25 mouse cellular contexts compared by ENCODE assay signal in the genomic region with DNA sequence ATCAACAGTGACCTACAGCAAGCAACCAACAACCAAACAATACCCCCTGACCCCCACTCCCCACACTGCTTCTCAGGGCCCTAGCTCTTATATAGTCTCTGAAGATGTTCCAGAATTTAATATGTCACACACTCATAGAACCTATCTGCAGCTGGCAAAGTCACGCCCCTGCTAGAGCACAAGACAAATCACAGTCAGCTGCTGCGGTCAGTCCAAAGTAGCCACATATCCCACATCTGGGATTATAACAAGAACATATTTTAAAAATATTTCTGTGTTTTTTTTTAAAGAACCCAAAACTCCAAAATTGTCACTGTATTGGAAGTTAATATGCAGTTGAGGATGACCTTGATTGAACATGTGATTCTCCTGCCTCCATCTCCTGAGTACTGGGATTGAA. TPM values are rescaled to one million over a fixed set of nuclear protein-coding genes. Genes with fewer than 3 reads are reported as not detected.
DNase-seq lines count a peak whose midpoint lies in the region; ATAC-seq and TF ChIP-seq lines count a peak whose summit lies in the region.
"Had no signal": no experiment of that assay in that cellular context is flagged by ENCODE, and none has a peak within 500 bp of the region (broad histone marks: within the 10 kb centered on the region; RNA-seq: fewer than 3 reads in every experiment).

No protein-coding gene starts in this region.

- no peak for TF ChIP-seq CTCF in small intestine, adult 2 months (IDR thresholded peaks at IDR 0.05; ENCODE audit: extremely low read depth, insufficient read length, insufficient replicate concordance, low read depth, low read length)

- no peak overlapping the region for H3K4me2 ChIP-seq in heart, embryonic 13.5 days
- H3K4me2 ChIP-seq in limb, embryonic 12.5 days, result no peak overlapping the region
- H3K4me2 ChIP-seq in embryonic facial prominence, embryonic 14.5 days (ENCODE audit: low read depth, low read length), result no peak overlapping the region
- no peak overlapping the region for H3K4me2 ChIP-seq in liver, embryonic 11.5 days
- H3K4me2 ChIP-seq: liver, embryonic 13.5 days; lung, embryonic 14.5 days had no signal

- peaks cover 41% of the 10 kb centered on the region for H3K4me1 ChIP-seq in heart, embryonic 13.5 days
- H3K4me1 ChIP-seq in limb, embryonic 12.5 days (replicated peaks), result peaks cover 6% of the 10 kb centered on the region; the same call in 1 of the 2 replicates
- peaks cover 2% of the 10 kb centered on the region; the same call in 1 of the 2 replicates for H3K4me1 ChIP-seq in limb, embryonic 10.5 days
- peaks cover 16% of the 10 kb centered on the region for H3K4me1 ChIP-seq in embryonic facial prominence, embryonic 14.5 days (ENCODE audit: control insufficient read depth, insufficient read depth, low read length)
- 0 out of 2 replicates have a peak, but pooled peaks cover 4% of the 10 kb centered on the region for H3K4me1 ChIP-seq in small intestine, adult 2 months (ENCODE audit: control insufficient read depth, insufficient read depth, insufficient read length, low read length)
- H3K4me1 ChIP-seq in liver, embryonic 11.5 days (replicated peaks; ENCODE audit: control insufficient read depth, insufficient read depth, low read length), result no peaks in the 10 kb centered on the region
- H3K4me1 ChIP-seq: liver, embryonic 13.5 days; midbrain, embryonic 10.5 days had no signal

- ATAC-seq in heart, embryonic 13.5 days (ENCODE audit: extremely low read depth, insufficient number of reproducible peaks, low FRiP score, low TSS enrichment), result no peak
- no peak for ATAC-seq in limb, embryonic 12.5 days (ENCODE audit: insufficient number of reproducible peaks, insufficient read depth, low FRiP score, low TSS enrichment, low read depth)
- no peak for ATAC-seq in embryonic facial prominence, embryonic 14.5 days (ENCODE audit: low read depth)
- ATAC-seq in erythroblast, adult 5-6 weeks (replicated peaks; ENCODE audit: low FRiP score, poor library complexity, severe bottlenecking), result no peak
- no peak for ATAC-seq in liver, embryonic 11.5 days (replicated peaks; ENCODE audit: low FRiP score)
- ATAC-seq: forebrain, embryonic 14.5 days; inflammation-experienced regulatory T-cells, adult 6 months had no signal

- no peak overlapping the region for H3K9ac ChIP-seq in heart, embryonic 13.5 days
- H3K9ac ChIP-seq in limb, embryonic 12.5 days (replicated peaks), result no peak overlapping the region
- no peak overlapping the region for H3K9ac ChIP-seq in embryonic facial prominence, embryonic 14.5 days (ENCODE audit: low read depth, low read length)
- no peak overlapping the region for H3K9ac ChIP-seq in liver, embryonic 11.5 days (ENCODE audit: low read depth, low read length)
- H3K9ac ChIP-seq: liver, embryonic 13.5 days; lung, embryonic 14.5 days had no signal

- no peaks in the 10 kb centered on the region for H3K9me3 ChIP-seq in heart, embryonic 13.5 days
- H3K9me3 ChIP-seq in limb, embryonic 12.5 days, result no peaks in the 10 kb centered on the region
- H3K9me3 ChIP-seq in limb, embryonic 10.5 days (replicated peaks), result no peaks in the 10 kb centered on the region
- H3K9me3 ChIP-seq in embryonic facial prominence, embryonic 14.5 days (ENCODE audit: control insufficient read depth, low read length), result no peaks in the 10 kb centered on the region
- H3K9me3 ChIP-seq in liver, embryonic 11.5 days (ENCODE audit: control insufficient read depth, low read length), result no peaks in the 10 kb centered on the region
- H3K9me3 ChIP-seq: liver, embryonic 13.5 days; midbrain, embryonic 10.5 days had no signal

- H3K27me3 ChIP-seq in heart, embryonic 13.5 days (replicated peaks), result no peaks in the 10 kb centered on the region
- H3K27me3 ChIP-seq in limb, embryonic 12.5 days, result no peaks in the 10 kb centered on the region
- H3K27me3 ChIP-seq in limb, embryonic 10.5 days (ENCODE audit: low read depth, poor library complexity, severe bottlenecking), result no peaks in the 10 kb centered on the region
- no peaks in the 10 kb centered on the region for H3K27me3 ChIP-seq in embryonic facial prominence, embryonic 14.5 days (replicated peaks; ENCODE audit: control insufficient read depth, insufficient read depth, low read length)
- H3K27me3 ChIP-seq in small intestine, adult 2 months (ENCODE audit: control insufficient read depth, insufficient read depth, low read length), result no peaks in the 10 kb centered on the region
- no peaks in the 10 kb centered on the region for H3K27me3 ChIP-seq in liver, embryonic 11.5 days (replicated peaks; ENCODE audit: control insufficient read depth, insufficient read depth, low read length)
- H3K27me3 ChIP-seq: liver, embryonic 13.5 days had no signal

- no peak for DNase-seq in heart, postnatal 4 days
- no peak for DNase-seq in limb, embryonic 10.5 days (ENCODE audit: low spot score)
- DNase-seq in embryonic facial prominence, embryonic 14.5 days (ENCODE audit: low spot score), result no peak
- DNase-seq in liver, embryonic 11.5 days (ENCODE audit: low spot score), result no peak
- DNase-seq: adrenal gland, postnatal 25 days; cerebellum, adult 11 months; cerebellum, postnatal 10 days; gastrocnemius, postnatal 14 days; kidney, adult 9 months; kidney, postnatal 4 days; layer of hippocampus, adult 9-11 months; left cerebral cortex, postnatal 4 days; liver, embryonic 13.5 days; lung, embryonic 14.5 days; thymus, adult 18-20 months; thymus, postnatal 4 days had no signal

- peaks cover 31% of the 10 kb centered on the region for H3K36me3 ChIP-seq in heart, embryonic 13.5 days
- H3K36me3 ChIP-seq in limb, embryonic 12.5 days, result peaks cover 44% of the 10 kb centered on the region
- H3K36me3 ChIP-seq in limb, embryonic 10.5 days, result peaks cover 59% of the 10 kb centered on the region
- H3K36me3 ChIP-seq in embryonic facial prominence, embryonic 14.5 days (ENCODE audit: control insufficient read depth, insufficient read depth, low read length), result peaks cover 34% of the 10 kb centered on the region
- H3K36me3 ChIP-seq in small intestine, adult 2 months (ENCODE audit: control insufficient read depth, insufficient read depth, low read length), result no peaks in the 10 kb centered on the region
- H3K36me3 ChIP-seq in liver, embryonic 11.5 days (ENCODE audit: control insufficient read depth, insufficient read depth, low read length), result no peaks in the 10 kb centered on the region
- H3K36me3 ChIP-seq: liver, embryonic 13.5 days had no signal

- peak overlapping the region; percentile 96 for H3K27ac ChIP-seq in heart, embryonic 13.5 days (replicated peaks)
- H3K27ac ChIP-seq in limb, embryonic 12.5 days, result 0 out of 2 replicates have a peak overlapping the region, but pooled peaks have one; percentile 23
- no peak overlapping the region for H3K27ac ChIP-seq in limb, embryonic 10.5 days
- peak overlapping the region; percentile 81 for H3K27ac ChIP-seq in embryonic facial prominence, embryonic 14.5 days (replicated peaks; ENCODE audit: low read depth, low read length)
- H3K27ac ChIP-seq in small intestine, adult 2 months (ENCODE audit: insufficient read depth, low read depth, low read length), result peak overlapping the region; percentile 21; the same call in 1 of the 2 replicates
- no peak overlapping the region for H3K27ac ChIP-seq in liver, embryonic 11.5 days (ENCODE audit: low read depth, low read length)
- H3K27ac ChIP-seq: left cerebral cortex, adult 2 months; liver, embryonic 13.5 days; macrophage; midbrain, embryonic 10.5 days had no signal

- TF ChIP-seq POLR2A in small intestine, adult 2 months (IDR thresholded peaks at IDR 0.05; ENCODE audit: low read depth, low read length), result no peak

- WGBS in heart, embryonic 13.5 days, result 93% methylated on average over 2 of the region's 2 CpGs
- 95% methylated on average over 2 of the region's 2 CpGs for WGBS in limb, embryonic 12.5 days
- WGBS in limb, embryonic 10.5 days, result 95% methylated on average over 2 of the region's 2 CpGs
- WGBS in embryonic facial prominence, embryonic 14.5 days, result 93% methylated on average over 2 of the region's 2 CpGs
- 92% methylated on average over 2 of the region's 2 CpGs for WGBS in small intestine, adult 2 months
- 88% methylated on average over 2 of the region's 2 CpGs for WGBS in liver, embryonic 11.5 days

- no peak overlapping the region for H3K4me3 ChIP-seq in heart, embryonic 13.5 days
- H3K4me3 ChIP-seq in limb, embryonic 12.5 days (replicated peaks), result no peak overlapping the region
- no peak overlapping the region for H3K4me3 ChIP-seq in limb, embryonic 10.5 days
- no peak overlapping the region for H3K4me3 ChIP-seq in embryonic facial prominence, embryonic 14.5 days (ENCODE audit: low read depth, low read length)
- H3K4me3 ChIP-seq in small intestine, adult 2 months (ENCODE audit: low read depth, low read length), result no peak overlapping the region
- no peak overlapping the region for H3K4me3 ChIP-seq in liver, embryonic 11.5 days (ENCODE audit: low read depth, low read length)
- H3K4me3 ChIP-seq: left cerebral cortex, adult 2 months; liver, embryonic 13.5 days; midbrain, embryonic 10.5 days had no signal

RNA-seq across cellular contexts. Expression of gene H2afy2, which starts 25.0 kb away (rescaled TPM):
- 57.3 and 65.3 TPM in 2 replicates for polyA plus RNA-seq in heart, embryonic 13.5 days (2015; fragmentation: Nextera tagmentation; extraction: Ambion mirVana)
- total RNA-seq in heart, postnatal 4 days (2021), result 10 to 100 TPM; 22.8 to 24.4 TPM
- 320 and 331 TPM in 2 replicates for polyA plus RNA-seq in limb, embryonic 12.5 days (2016; fragmentation: Nextera tagmentation; extraction: Ambion mirVana)
- 285 and 298 TPM in 2 replicates for polyA plus RNA-seq in limb, embryonic 10.5 days (2016; fragmentation: Nextera tagmentation; extraction: Ambion mirVana)
- polyA plus RNA-seq in embryonic facial prominence, embryonic 14.5 days (2014; fragmentation: Nextera tagmentation; extraction: Ambion mirVana), result 87.2 and 110 TPM in 2 replicates
- polyA plus RNA-seq in small intestine, adult 2 months (2012; rRNA removed), result 0.98 and 1.6 TPM in 2 replicates
- total RNA-seq in erythroblast, adult 5-6 weeks (2015; ENCODE audit: low replicate concordance), result not detected in 2 replicates
- total RNA-seq in erythroblast, adult 5-6 weeks (2017; ENCODE audit: low replicate concordance), result 0.70 TPM in 1 of 2 replicates, not detected in the other
- polyA plus RNA-seq in liver, embryonic 11.5 days (2014; fragmentation: Nextera tagmentation; extraction: Ambion mirVana), result 43.8 and 44.0 TPM in 2 replicates
- polyA plus RNA-seq: inflammation-experienced regulatory T-cells, adult 6 months had no signal

RNA-seq across cellular contexts. Expression of gene Aifm2, which starts 43.8 kb away (rescaled TPM):
- polyA plus RNA-seq in heart, embryonic 13.5 days (2015; fragmentation: Nextera tagmentation; extraction: Ambion mirVana), result 20.6 and 23.2 TPM in 2 replicates
- 10 to 100 TPM; 33.3 to 35.5 TPM for total RNA-seq in heart, postnatal 4 days (2021)
- 10.8 and 12.2 TPM in 2 replicates for polyA plus RNA-seq in limb, embryonic 12.5 days (2016; fragmentation: Nextera tagmentation; extraction: Ambion mirVana)
- 8.3 and 11.3 TPM in 2 replicates for polyA plus RNA-seq in limb, embryonic 10.5 days (2016; fragmentation: Nextera tagmentation; extraction: Ambion mirVana)
- polyA plus RNA-seq in embryonic facial prominence, embryonic 14.5 days (2014; fragmentation: Nextera tagmentation; extraction: Ambion mirVana), result 13.0 and 13.8 TPM in 2 replicates
- polyA plus RNA-seq in small intestine, adult 2 months (2012; rRNA removed), result 4.9 and 6.7 TPM in 2 replicates
- total RNA-seq in erythroblast, adult 5-6 weeks (2015; ENCODE audit: low replicate concordance), result 0.58 and 0.84 TPM in 2 replicates
- total RNA-seq in erythroblast, adult 5-6 weeks (2017; ENCODE audit: low replicate concordance), result 1.2 and 2.0 TPM in 2 replicates
- polyA plus RNA-seq in liver, embryonic 11.5 days (2014; fragmentation: Nextera tagmentation; extraction: Ambion mirVana), result 9.1 and 9.3 TPM in 2 replicates

Comparison
In these comparisons a context has a peak if more than half of its experiments do, and no peak if none do; other contexts are left out.
1. H3K27ac ChIP-seq: peak in heart, embryonic 13.5 days (single experiment), limb, embryonic 12.5 days (single experiment), embryonic facial prominence, embryonic 14.5 days (single experiment) and small intestine, adult 2 months (single experiment); none in limb, embryonic 10.5 days (single experiment) and liver, embryonic 11.5 days (single experiment).
2. RNA of gene H2afy2, which starts 25.0 kb away (polyA plus RNA-seq): 320 to 331 TPM in limb, embryonic 12.5 days, 285 to 298 TPM in limb, embryonic 10.5 days, 87.2 to 110 TPM in embryonic facial prominence, embryonic 14.5 days, 57.3 to 65.3 TPM in heart, embryonic 13.5 days and 43.8 to 44.0 TPM in liver, embryonic 11.5 days; 0.98 to 1.6 TPM in small intestine, adult 2 months; every median in the first group is over 10 times any median in the second.